Mouse (Mus musculus): ENCODE results near the gene Smchd1. TPM values are rescaled to one million over a fixed set of nuclear protein-coding genes. Genes with fewer than 3 reads are reported as not detected.

The Smchd1 gene
- 5.5 and 6.7 TPM in 2 replicates for polyA plus RNA-seq (2012; rRNA removed)

GRCm38 (mm10) chr17:71474762-71475704 is at the start of gene Smchd1:
Smchd1 (minus strand) TSS chr17:71475343.
- Histone ChIP-seq H3K4me3 (ENCODE audit: control insufficient read depth, low read depth, low read length) (peak within 1 kb of the TSS; percentile 94), H3K4me1 (ENCODE audit: control insufficient read depth, insufficient read depth, low read length) (peaks cover 6% of the 10 kb centered on the region), H3K27me3 (ENCODE audit: control insufficient read depth, insufficient read depth, low read length) (no peaks in the 10 kb centered on the region), H3K36me3 (ENCODE audit: control insufficient read depth, insufficient read depth, low read length) (no peaks in the 10 kb centered on the region), H3K27ac (ENCODE audit: control insufficient read depth, insufficient read depth, low read depth, low read length) (peak within 1 kb of the TSS; percentile 89)
- TF ChIP-seq POLR2A (IDR thresholded peaks at IDR 0.05; ENCODE audit: control insufficient read depth, low read depth, low read length) (peak; percentile 54), CTCF (IDR thresholded peaks at IDR 0.05; ENCODE audit: control insufficient read depth, insufficient read depth, insufficient replicate concordance, low read depth, low read length) (no peak)

GRCm38 (mm10) chr17:71510297-71510696 is 35.2 kb upstream of the Smchd1 start:
- no peak overlapping the region for H3K4me3 ChIP-seq (ENCODE audit: control insufficient read depth, low read depth, low read length)
- H3K36me3 ChIP-seq (ENCODE audit: control insufficient read depth, insufficient read depth, low read length), result peaks cover 4% of the 10 kb centered on the region
- H3K27me3 ChIP-seq (ENCODE audit: control insufficient read depth, insufficient read depth, low read length), result no peaks in the 10 kb centered on the region
- TF ChIP-seq POLR2A (IDR thresholded peaks at IDR 0.05; ENCODE audit: control insufficient read depth, low read depth, low read length) (no peak), CTCF (IDR thresholded peaks at IDR 0.05; ENCODE audit: control insufficient read depth, insufficient read depth, insufficient replicate concordance, low read depth, low read length) (no peak)
- no peak overlapping the region for H3K27ac ChIP-seq (ENCODE audit: control insufficient read depth, insufficient read depth, low read depth, low read length)
- no peaks in the 10 kb centered on the region for H3K4me1 ChIP-seq (ENCODE audit: control insufficient read depth, insufficient read depth, low read length)

- Histone ChIP-seq H3K4me3 (ENCODE audit: control insufficient read depth, low read depth, low read length) (no peak overlapping the region), H3K27ac (ENCODE audit: control insufficient read depth, insufficient read depth, low read depth, low read length) (no peak overlapping the region), H3K27me3 (ENCODE audit: control insufficient read depth, insufficient read depth, low read length) (no peaks in the 10 kb centered on the region), H3K4me1 (ENCODE audit: control insufficient read depth, insufficient read depth, low read length) (no peaks in the 10 kb centered on the region), H3K36me3 (ENCODE audit: control insufficient read depth, insufficient read depth, low read length) (peaks cover 2% of the 10 kb centered on the region)
- TF ChIP-seq POLR2A (IDR thresholded peaks at IDR 0.05; ENCODE audit: control insufficient read depth, low read depth, low read length) (no peak), CTCF (IDR thresholded peaks at IDR 0.05; ENCODE audit: control insufficient read depth, insufficient read depth, insufficient replicate concordance, low read depth, low read length) (no peak)
Observed at GRCm38 (mm10) chr17:71506832-71507231, 31.7 kb upstream of the Smchd1 start.

GRCm38 (mm10) chr17:71495784-71496183 is 20.6 kb upstream of the Smchd1 start:
- TF ChIP-seq CTCF (IDR thresholded peaks at IDR 0.05; ENCODE audit: control insufficient read depth, insufficient read depth, insufficient replicate concordance, low read depth, low read length), result no peak
- Histone ChIP-seq H3K27me3 (ENCODE audit: control insufficient read depth, insufficient read depth, low read length) (no peaks in the 10 kb centered on the region), H3K27ac (ENCODE audit: control insufficient read depth, insufficient read depth, low read depth, low read length) (no peak overlapping the region), H3K4me1 (ENCODE audit: control insufficient read depth, insufficient read depth, low read length) (no peaks in the 10 kb centered on the region), H3K36me3 (ENCODE audit: control insufficient read depth, insufficient read depth, low read length) (no peaks in the 10 kb centered on the region; the same call in 1 of the 2 replicates), H3K4me3 (ENCODE audit: control insufficient read depth, low read depth, low read length) (no peak overlapping the region)

- no peaks in the 10 kb centered on the region for H3K36me3 ChIP-seq (ENCODE audit: control insufficient read depth, insufficient read depth, low read length)
- no peak overlapping the region for H3K4me3 ChIP-seq (ENCODE audit: control insufficient read depth, low read depth, low read length)
- H3K27me3 ChIP-seq (ENCODE audit: control insufficient read depth, insufficient read depth, low read length), result no peaks in the 10 kb centered on the region
- no peak overlapping the region for H3K27ac ChIP-seq (ENCODE audit: control insufficient read depth, insufficient read depth, low read depth, low read length)
- no peaks in the 10 kb centered on the region for H3K4me1 ChIP-seq (ENCODE audit: control insufficient read depth, insufficient read depth, low read length)
- TF ChIP-seq CTCF (IDR thresholded peaks at IDR 0.05; ENCODE audit: control insufficient read depth, insufficient read depth, insufficient replicate concordance, low read depth, low read length) (no peak), POLR2A (IDR thresholded peaks at IDR 0.05; ENCODE audit: control insufficient read depth, low read depth, low read length) (no peak)
Observed at GRCm38 (mm10) chr17:71491332-71491686, 16.2 kb upstream of the Smchd1 start.

- no peak for TF ChIP-seq POLR2A (IDR thresholded peaks at IDR 0.05; ENCODE audit: control insufficient read depth, low read depth, low read length)
- TF ChIP-seq CTCF (IDR thresholded peaks at IDR 0.05; ENCODE audit: control insufficient read depth, insufficient read depth, insufficient replicate concordance, low read depth, low read length), result no peak
- Histone ChIP-seq H3K36me3 (ENCODE audit: control insufficient read depth, insufficient read depth, low read length) (no peaks in the 10 kb centered on the region), H3K4me3 (ENCODE audit: control insufficient read depth, low read depth, low read length) (no peak overlapping the region), H3K27ac (ENCODE audit: control insufficient read depth, insufficient read depth, low read depth, low read length) (no peak overlapping the region), H3K27me3 (ENCODE audit: control insufficient read depth, insufficient read depth, low read length) (no peaks in the 10 kb centered on the region), H3K4me1 (ENCODE audit: control insufficient read depth, insufficient read depth, low read length) (no peaks in the 10 kb centered on the region)
Observed at GRCm38 (mm10) chr17:71490666-71491331, 15.7 kb upstream of the Smchd1 start.

GRCm38 (mm10) chr17:71489703-71490461 is 14.7 kb upstream of the Smchd1 start:
- H3K36me3 ChIP-seq (ENCODE audit: control insufficient read depth, insufficient read depth, low read length), result no peaks in the 10 kb centered on the region
- H3K4me1 ChIP-seq (ENCODE audit: control insufficient read depth, insufficient read depth, low read length), result no peaks in the 10 kb centered on the region; the same call in 1 of the 2 replicates
- TF ChIP-seq CTCF (IDR thresholded peaks at IDR 0.05; ENCODE audit: control insufficient read depth, insufficient read depth, insufficient replicate concordance, low read depth, low read length) (no peak), POLR2A (IDR thresholded peaks at IDR 0.05; ENCODE audit: control insufficient read depth, low read depth, low read length) (no peak)
- H3K27ac ChIP-seq (ENCODE audit: control insufficient read depth, insufficient read depth, low read depth, low read length), result no peak overlapping the region
- no peaks in the 10 kb centered on the region for H3K27me3 ChIP-seq (ENCODE audit: control insufficient read depth, insufficient read depth, low read length)
- H3K4me3 ChIP-seq (ENCODE audit: control insufficient read depth, low read depth, low read length), result no peak overlapping the region
